Mouse (Mus musculus) hindbrain, embryonic 10.5 days (tissue): ENCODE measurements at regions not wholly inside any gene's neighbourhood (a gene's known extent, or its start where the extent isn't known, plus 50 kb on each side); places are given as distances from the start of the nearest gene placed in this dataset.
A peak's percentile ranks its signal among the peaks of the same experiment; 100 is the strongest.

Experiments
- DNase-seq: peaks from one replicate; pipeline ENCODE4 v3.0.0-alpha.2; 2017; ENCODE audit warnings: low spot score
- H3K27ac ChIP-seq: fragments of 300-500 bp; sonication (generic); 2 replicates; pipeline ENCODE4 v1.5.1; 2016; ENCODE audit warnings: mild to moderate bottlenecking, moderate library complexity
- H3K27me3 ChIP-seq: fragments of 300-500 bp; sonication (generic); 2 replicates; pipeline ENCODE4 v1.6.1; 2016; ENCODE audit warnings: mild to moderate bottlenecking; ENCODE audit not compliant: poor library complexity, insufficient read depth, severe bottlenecking
- H3K36me3 ChIP-seq: fragments of 300-500 bp; sonication (generic); 2 replicates; pipeline ENCODE4 v1.6.1; 2016; ENCODE audit warnings: mild to moderate bottlenecking, moderate library complexity
- H3K4me1 ChIP-seq: fragments of 300-500 bp; sonication (generic); replicated peaks from 2 replicates; pipeline ENCODE4 v1.6.1; 2016; ENCODE audit warnings: mild to moderate bottlenecking
- H3K4me3 ChIP-seq: fragments of 300-500 bp; sonication (generic); 2 replicates; pipeline ENCODE4 v1.5.1; 2016; ENCODE audit warnings: mild to moderate bottlenecking, moderate library complexity
- H3K9me3 ChIP-seq: fragments of 300-500 bp; sonication (generic); 2 replicates; pipeline ENCODE4 v1.6.1; 2016; ENCODE audit warnings: mild to moderate bottlenecking, moderate library complexity
- WGBS: fragments of 180-500 bp; shearing (Covaris S2); methylation state at CpG from one replicate; pipeline ENCODE4 v1.1.7; 2016; 5-methylcytosine and 5-hydroxymethylcytosine counted together

- Histone ChIP-seq H3K9me3 (no peaks in the 10 kb centered on the region), H3K4me3 (no peak overlapping the region), H3K36me3 (no peaks in the 10 kb centered on the region), H3K27me3 (no peaks in the 10 kb centered on the region), H3K4me1 (no peaks in the 10 kb centered on the region), H3K27ac (no peak overlapping the region)
- no peak for DNase-seq
- 70% methylated on average over 10 of the region's 10 CpGs for WGBS
These were observed 1884.0 kb upstream of the Lrrc6 start for GRCm38 (mm10) chr15:68384571-68385335.

- no peak for DNase-seq
- Histone ChIP-seq H3K27ac (no peak overlapping the region), H3K4me3 (no peak overlapping the region), H3K4me1 (no peaks in the 10 kb centered on the region), H3K27me3 (no peaks in the 10 kb centered on the region), H3K9me3 (no peaks in the 10 kb centered on the region), H3K36me3 (no peaks in the 10 kb centered on the region)
- WGBS, result 54% methylated on average over 1 of the region's 1 CpGs
These were observed 1874.5 kb upstream of the Lrrc6 start for GRCm38 (mm10) chr15:68375166-68375565.

- Histone ChIP-seq H3K9me3 (no peaks in the 10 kb centered on the region), H3K27me3 (no peaks in the 10 kb centered on the region), H3K4me3 (no peak overlapping the region), H3K4me1 (peaks cover 8% of the 10 kb centered on the region), H3K36me3 (no peaks in the 10 kb centered on the region), H3K27ac (no peak overlapping the region)
- no peak for DNase-seq
- 84% methylated on average over 3 of the region's 3 CpGs for WGBS
These were observed 1866.1 kb upstream of the Lrrc6 start for GRCm38 (mm10) chr15:68366816-68367215.

GRCm38 (mm10) chr15:68363058-68363735, 1862.5 kb upstream of the Lrrc6 start:
- DNase-seq, result peak; percentile 99
- Histone ChIP-seq H3K27me3 (no peaks in the 10 kb centered on the region), H3K9me3 (no peaks in the 10 kb centered on the region), H3K4me1 (peaks cover 21% of the 10 kb centered on the region), H3K4me3 (peak overlapping the region; percentile 86), H3K27ac (peak overlapping the region; percentile 93), H3K36me3 (no peaks in the 10 kb centered on the region)
- under 1% methylated on average over 66 of the region's 72 CpGs for WGBS

- Histone ChIP-seq H3K27ac (peak overlapping the region; percentile 93), H3K9me3 (no peaks in the 10 kb centered on the region), H3K4me1 (peaks cover 21% of the 10 kb centered on the region), H3K27me3 (no peaks in the 10 kb centered on the region), H3K36me3 (no peaks in the 10 kb centered on the region), H3K4me3 (peak overlapping the region; percentile 86)
- 3% methylated on average over 82 of the region's 121 CpGs for WGBS
- peak; percentile 54 for DNase-seq
These were observed 1861.7 kb upstream of the Lrrc6 start for GRCm38 (mm10) chr15:68362081-68363057.

- Histone ChIP-seq H3K27me3 (no peaks in the 10 kb centered on the region), H3K4me1 (peaks cover 21% of the 10 kb centered on the region), H3K36me3 (no peaks in the 10 kb centered on the region), H3K4me3 (peak overlapping the region; percentile 86), H3K27ac (peak overlapping the region; percentile 93; the same call in 1 of the 2 replicates), H3K9me3 (no peaks in the 10 kb centered on the region)
- DNase-seq, result no peak
- 52% methylated on average over 6 of the region's 6 CpGs for WGBS
These were observed 1860.5 kb upstream of the Lrrc6 start for GRCm38 (mm10) chr15:68360956-68361908.

- no peak for DNase-seq
- no peaks in the 10 kb centered on the region for H3K9me3 ChIP-seq
- no peaks in the 10 kb centered on the region for H3K27me3 ChIP-seq
- H3K27ac ChIP-seq, result no peak overlapping the region
- H3K4me3 ChIP-seq, result no peak overlapping the region
- H3K4me1 ChIP-seq, result peaks cover 21% of the 10 kb centered on the region
- 93% methylated on average over 3 of the region's 3 CpGs for WGBS
- no peaks in the 10 kb centered on the region for H3K36me3 ChIP-seq
These were observed 1858.8 kb upstream of the Lrrc6 start for GRCm38 (mm10) chr15:68359496-68359895.

GRCm38 (mm10) chr15:68355957-68356356, 1855.2 kb upstream of the Lrrc6 start:
- no peak for DNase-seq
- no peaks in the 10 kb centered on the region for H3K27me3 ChIP-seq
- H3K4me1 ChIP-seq, result peaks cover 5% of the 10 kb centered on the region
- no peaks in the 10 kb centered on the region for H3K36me3 ChIP-seq
- no peaks in the 10 kb centered on the region for H3K9me3 ChIP-seq
- H3K4me3 ChIP-seq, result no peak overlapping the region
- WGBS, result 91% methylated on average over 1 of the region's 1 CpGs
- no peak overlapping the region for H3K27ac ChIP-seq

- Histone ChIP-seq H3K4me1 (no peaks in the 10 kb centered on the region), H3K27me3 (no peaks in the 10 kb centered on the region), H3K9me3 (no peaks in the 10 kb centered on the region), H3K4me3 (no peak overlapping the region), H3K36me3 (peaks cover 13% of the 10 kb centered on the region; the same call in 1 of the 2 replicates), H3K27ac (no peak overlapping the region)
- 94% methylated on average over 3 of the region's 3 CpGs for WGBS
- DNase-seq, result no peak
These were observed 1843.9 kb upstream of the Lrrc6 start for GRCm38 (mm10) chr15:68344652-68345051.

- Histone ChIP-seq H3K36me3 (peaks cover 13% of the 10 kb centered on the region; the same call in 1 of the 2 replicates), H3K4me3 (no peak overlapping the region), H3K9me3 (no peaks in the 10 kb centered on the region), H3K27ac (no peak overlapping the region), H3K27me3 (no peaks in the 10 kb centered on the region), H3K4me1 (no peaks in the 10 kb centered on the region)
- no peak for DNase-seq
- 98% methylated on average over 1 of the region's 1 CpGs for WGBS
These were observed 1841.8 kb upstream of the Lrrc6 start for GRCm38 (mm10) chr15:68342542-68342941.

- no peaks in the 10 kb centered on the region for H3K4me1 ChIP-seq
- no peaks in the 10 kb centered on the region for H3K27me3 ChIP-seq
- no peak overlapping the region for H3K27ac ChIP-seq
- 70% methylated on average over 5 of the region's 5 CpGs for WGBS
- no peak overlapping the region for H3K4me3 ChIP-seq
- peaks cover 13% of the 10 kb centered on the region; the same call in 1 of the 2 replicates for H3K36me3 ChIP-seq
- H3K9me3 ChIP-seq, result no peaks in the 10 kb centered on the region
- no peak for DNase-seq
These were observed 1840.3 kb upstream of the Lrrc6 start for GRCm38 (mm10) chr15:68341056-68341455.

GRCm38 (mm10) chr15:68337264-68337663, 1836.6 kb upstream of the Lrrc6 start:
- H3K36me3 ChIP-seq, result peaks cover 12% of the 10 kb centered on the region; the same call in 1 of the 2 replicates
- no peak overlapping the region for H3K27ac ChIP-seq
- no peak for DNase-seq
- no peaks in the 10 kb centered on the region for H3K9me3 ChIP-seq
- no peak overlapping the region for H3K4me3 ChIP-seq
- no peaks in the 10 kb centered on the region for H3K4me1 ChIP-seq
- no peaks in the 10 kb centered on the region for H3K27me3 ChIP-seq
- WGBS, result 97% methylated on average over 2 of the region's 2 CpGs
